7 mouse cellular contexts compared by ENCODE assay signal in genomic region chr11:101230061-101230511, GRCm38 (mm10). TPM values are rescaled to one million over a fixed set of nuclear protein-coding genes. Genes with fewer than 3 reads are reported as not detected.
DNase-seq lines count a peak whose midpoint lies in the region; TF ChIP-seq lines count a peak whose summit lies in the region.

No protein-coding gene starts in this region.

- H3K27me3 ChIP-seq in E14TG2a.4 (ENCODE audit: insufficient read depth, low read length) = no peaks in the 10 kb centered on the region
- H3K27me3 ChIP-seq in myocyte (ENCODE audit: control insufficient read depth, insufficient read depth, insufficient read length) = no peaks in the 10 kb centered on the region

- TF ChIP-seq CTCF in E14TG2a.4 (conservative IDR thresholded peaks at IDR 0.05; ENCODE audit: low read length) = no peak

- TF ChIP-seq POLR2A in myocyte (IDR thresholded peaks at IDR 0.05; ENCODE audit: insufficient read length, low read depth) = no peak

- peak; percentile 37 for DNase-seq in brain, adult 2 months (ENCODE audit: low read depth, low spot score)
- peak; percentile 73 to 79 for DNase-seq in heart, adult 9 months (ENCODE audit: low spot score in 2 of 2)
- DNase-seq in kidney, postnatal 10 days = peak; percentile 56
- DNase-seq in cerebellum, postnatal 4 days (ENCODE audit: low spot score in 2 of 2) = no peak
- DNase-seq in cerebellum, adult 9-11 months = no peak

- peaks cover 75% of the 10 kb centered on the region for H3K4me1 ChIP-seq in E14TG2a.4 (replicated peaks; ENCODE audit: low read depth, low read length)

- H3K4me2 ChIP-seq in myocyte (ENCODE audit: low read depth) = peak overlapping the region; percentile 55

- H3K79me2 ChIP-seq in myocyte (ENCODE audit: control insufficient read depth, insufficient read depth) = no peaks in the 10 kb centered on the region

- peaks cover 7% of the 10 kb centered on the region; the same call in 1 of the 2 replicates for H3K9me3 ChIP-seq in E14TG2a.4 (ENCODE audit: low read length)

- H3K36me3 ChIP-seq in E14TG2a.4 (ENCODE audit: insufficient read depth, low read length) (no peaks in the 10 kb centered on the region), myocyte (ENCODE audit: control insufficient read depth, insufficient read depth) (no peaks in the 10 kb centered on the region)

- no peak overlapping the region for H3ac ChIP-seq in myocyte (ENCODE audit: control insufficient read depth, insufficient read length)

- H3K4me3 ChIP-seq in E14TG2a.4 (replicated peaks; ENCODE audit: low read length) (0 out of 2 replicates have a peak overlapping the region, but pooled peaks have one; percentile 23), myocyte (no peak overlapping the region)

TF ChIP-seq in myocyte, 11 proteins besides CTCF, POLR2A, EP300 and RAD21:
- TF ChIP-seq MYOG (IDR thresholded peaks at IDR 0.05; ENCODE audit: control insufficient read depth in 1 of 3, insufficient read depth in 1 of 3, insufficient read length in 2 of 3, low read depth in 2 of 3) (no peak), TCF12 (IDR thresholded peaks at IDR 0.05; ENCODE audit: insufficient read depth, poor library complexity, severe bottlenecking) (no peak), SRF (IDR thresholded peaks at IDR 0.05; ENCODE audit: control insufficient read depth, insufficient read length, low read depth) (no peak), TCF3 (IDR thresholded peaks at IDR 0.05; ENCODE audit: insufficient read length, low read depth) (no peak), REST (IDR thresholded peaks at IDR 0.05; ENCODE audit: insufficient read depth, insufficient read length) (no peak), E2F4 (IDR thresholded peaks at IDR 0.05; ENCODE audit: insufficient read depth) (no peak), POLR2AphosphoS2 (IDR thresholded peaks at IDR 0.05; ENCODE audit: insufficient read length, low read depth) (no peak), MAX (IDR thresholded peaks at IDR 0.05; ENCODE audit: low read depth) (no peak), USF1 (IDR thresholded peaks at IDR 0.05; ENCODE audit: low read depth) (no peak), MYOD1 (IDR thresholded peaks at IDR 0.05; ENCODE audit: control insufficient read depth in 1 of 3, insufficient read length in 2 of 3, low read depth in 2 of 3) (no peak), CEBPB (IDR thresholded peaks at IDR 0.05; ENCODE audit: insufficient read depth, poor library complexity, severe bottlenecking) (no peak)

RNA-seq across cellular contexts. Expression of gene Ezh1, which starts 3.8 kb away (rescaled TPM):
- 13.7 TPM for polyA plus RNA-seq in myocyte (2012; fragmentation: generic; extraction: Trizol)

RNA-seq across cellular contexts. Expression of gene Ramp2, which starts 15.7 kb away (rescaled TPM):
- polyA plus RNA-seq in myocyte (2012; fragmentation: generic; extraction: Trizol) = 2.5 TPM

RNA-seq across cellular contexts. Expression of gene Vps25, which starts 23.4 kb away (rescaled TPM):
- polyA plus RNA-seq in myocyte (2012; fragmentation: generic; extraction: Trizol) = 141 TPM

RNA-seq across cellular contexts. Expression of gene Wnk4, which starts 30.3 kb away (rescaled TPM):
- 0.19 TPM for polyA plus RNA-seq in myocyte (2012; fragmentation: generic; extraction: Trizol)

RNA-seq across cellular contexts. Expression of gene Cntd1, which starts 48.7 kb away (rescaled TPM):
- 0.07 TPM for polyA plus RNA-seq in myocyte (2012; fragmentation: generic; extraction: Trizol)

Comparison
In these comparisons a context has a peak if more than half of its experiments do, and no peak if none do; other contexts are left out.
1. DNase-seq: peak in brain, adult 2 months (single experiment), heart, adult 9 months (2 of 2) and kidney, postnatal 10 days (single experiment); none in cerebellum, postnatal 4 days (0 of 2) and cerebellum, adult 9-11 months (single experiment).